Mouse (Mus musculus): ENCODE results near the gene Asphd2.

DNA sequence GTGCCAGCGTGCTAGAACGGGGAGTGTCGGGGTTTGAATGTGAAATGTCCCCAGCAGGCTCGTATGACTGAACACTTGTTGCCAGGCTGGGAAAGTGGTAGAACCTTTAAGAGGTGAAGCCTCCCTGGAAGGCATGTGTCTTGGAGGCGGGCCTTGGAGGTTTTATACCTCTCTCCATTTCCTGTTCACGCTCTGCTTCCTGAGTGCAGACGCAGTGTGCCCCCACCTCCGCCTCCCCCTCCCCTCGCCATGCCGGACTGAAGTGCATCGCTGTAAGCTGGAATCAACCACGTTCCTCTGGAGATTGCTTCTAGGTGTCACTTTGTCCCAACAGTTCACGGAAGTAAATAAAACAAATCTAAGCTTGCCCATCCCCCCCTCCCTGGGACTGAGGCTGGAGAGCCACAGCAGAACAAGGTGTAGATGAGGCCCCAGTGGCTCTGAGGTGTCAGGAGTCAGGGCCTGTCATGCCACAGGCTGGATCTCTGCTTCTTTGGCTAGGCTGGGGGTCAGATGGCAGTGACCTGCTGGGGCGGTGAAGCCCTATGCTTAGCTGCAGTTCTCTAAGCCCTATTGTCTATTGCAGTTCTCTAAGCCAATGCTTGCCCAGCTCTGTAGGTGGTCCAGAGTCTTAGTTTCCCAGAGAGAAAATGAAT lies 36.6 kb upstream of the Asphd2 start:
- TF ChIP-seq GATA1 (IDR thresholded peaks at IDR 0.05; ENCODE audit: borderline replicate concordance, low read length) (no peak), FLI1 (IDR thresholded peaks at IDR 0.05; ENCODE audit: low read length) (no peak)

Measured in megakaryocyte, embryonic 14.5 days (primary cell).